ENCODE assay signal across 25 mouse cellular contexts in the genomic region with DNA sequence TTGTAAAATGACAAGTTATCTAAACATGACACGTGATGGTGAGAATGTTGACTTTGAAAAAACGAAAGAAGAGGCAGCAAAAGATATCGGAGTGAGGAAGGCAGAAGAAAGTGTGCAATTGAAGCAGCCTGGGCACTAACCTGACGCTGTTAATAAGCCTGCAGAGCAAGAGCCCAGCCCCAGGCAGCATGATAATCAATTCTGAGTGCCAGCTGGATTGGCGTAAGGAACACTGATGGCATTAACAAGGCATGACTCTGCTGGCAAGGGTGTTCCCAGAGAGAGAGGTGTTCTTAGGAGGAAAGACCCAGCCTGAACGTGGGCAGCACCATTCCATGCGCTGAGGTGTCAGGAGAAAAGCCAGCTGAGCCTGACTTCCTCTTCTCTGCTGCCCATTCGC.
A peak's percentile ranks its signal among the peaks of the same experiment; 100 is the strongest.
DNase-seq lines count a peak whose midpoint lies in the region; ATAC-seq lines count a peak whose summit lies in the region.
"Had no signal": no experiment of that assay in that cellular context is flagged by ENCODE, and none has a peak within 500 bp of the region (broad histone marks: within the 10 kb centered on the region; RNA-seq: fewer than 3 reads in every experiment).

No protein-coding gene starts in this region.

- H3K9ac ChIP-seq in midbrain, embryonic 16.5 days (ENCODE audit: low read depth, low read length), result no peak overlapping the region
- no peak overlapping the region for H3K9ac ChIP-seq in midbrain, embryonic 15.5 days
- H3K9ac ChIP-seq: embryonic facial prominence, embryonic 15.5 days; heart, embryonic 15.5 days; hindbrain, embryonic 15.5 days had no signal

- no peaks in the 10 kb centered on the region for H3K27me3 ChIP-seq in midbrain, embryonic 16.5 days (ENCODE audit: control insufficient read depth, insufficient read depth, low read depth, low read length)
- no peaks in the 10 kb centered on the region for H3K27me3 ChIP-seq in midbrain, embryonic 15.5 days (replicated peaks)
- H3K27me3 ChIP-seq: CH12.LX; embryonic facial prominence, embryonic 15.5 days; heart, embryonic 15.5 days; hindbrain, embryonic 15.5 days; Patski had no signal

- no peak overlapping the region for H3K27ac ChIP-seq in midbrain, embryonic 16.5 days (ENCODE audit: low read length)
- no peak overlapping the region for H3K27ac ChIP-seq in midbrain, embryonic 15.5 days
- H3K27ac ChIP-seq: embryonic facial prominence, embryonic 15.5 days; forebrain, embryonic 10.5 days; gastrocnemius, adult 2 months; heart, embryonic 15.5 days; hindbrain, embryonic 15.5 days had no signal

- peak; percentile 37 for DNase-seq in heart, adult 11 months
- no peak for DNase-seq in heart, postnatal 25 days (ENCODE audit: low spot score)
- DNase-seq in layer of hippocampus, postnatal 14 days (ENCODE audit: low spot score in 2 of 2), result peak; percentile 24 to 33
- no peak for DNase-seq in layer of hippocampus, postnatal 25 days (ENCODE audit: extremely low spot score in 1 of 2, low spot score in 1 of 2)
- no peak for DNase-seq in adipocyte (ENCODE audit: low spot score)
- DNase-seq: adrenal gland, adult 2 months; adrenal gland, postnatal 25 days; cerebellum, adult 11 months; cerebellum, adult 9-10 months; gastrocnemius, adult 2 months; gastrocnemius, postnatal 25 days; heart, postnatal 14 days had no signal

- H3K9me3 ChIP-seq in midbrain, embryonic 16.5 days (replicated peaks; ENCODE audit: control insufficient read depth, low read length, poor library complexity, severe bottlenecking), result no peaks in the 10 kb centered on the region
- no peaks in the 10 kb centered on the region for H3K9me3 ChIP-seq in midbrain, embryonic 15.5 days
- H3K9me3 ChIP-seq: embryonic facial prominence, embryonic 15.5 days; forebrain, embryonic 10.5 days; heart, embryonic 15.5 days; hindbrain, embryonic 15.5 days had no signal

- ATAC-seq in midbrain, embryonic 16.5 days, result 0 out of 2 replicates have a peak, but pooled peaks have one; percentile 45
- ATAC-seq in midbrain, embryonic 15.5 days (replicated peaks), result no peak; the same call in 1 of the 2 replicates
- ATAC-seq: activated CD4-positive, CD25-positive, alpha-beta regulatory T cell, adult 4 months; forebrain, embryonic 14.5 days; inflammation-experienced regulatory T-cells, adult 6 months; Patski had no signal

- no peak overlapping the region for H3K4me3 ChIP-seq in midbrain, embryonic 16.5 days (ENCODE audit: low read depth, low read length)
- H3K4me3 ChIP-seq in midbrain, embryonic 15.5 days, result no peak overlapping the region
- H3K4me3 ChIP-seq: embryonic facial prominence, embryonic 15.5 days; erythroblast, embryonic 14.5 days; forebrain, embryonic 10.5 days; gastrocnemius, adult 2 months; heart, embryonic 15.5 days; hindbrain, embryonic 15.5 days had no signal

- H3K36me3 ChIP-seq in midbrain, embryonic 16.5 days (ENCODE audit: control insufficient read depth, insufficient read depth, low read length), result no peaks in the 10 kb centered on the region
- H3K36me3 ChIP-seq in midbrain, embryonic 15.5 days (replicated peaks), result no peaks in the 10 kb centered on the region
- H3K36me3 ChIP-seq: embryonic facial prominence, embryonic 15.5 days; forebrain, embryonic 10.5 days; heart, embryonic 15.5 days; hindbrain, embryonic 15.5 days had no signal

- H3K4me1 ChIP-seq in midbrain, embryonic 16.5 days (ENCODE audit: control insufficient read depth, insufficient read depth, low read length), result peaks cover 8% of the 10 kb centered on the region
- peaks cover 9% of the 10 kb centered on the region; the same call in 1 of the 2 replicates for H3K4me1 ChIP-seq in midbrain, embryonic 15.5 days
- H3K4me1 ChIP-seq: embryonic facial prominence, embryonic 15.5 days; heart, embryonic 15.5 days had no signal

- no peak overlapping the region for H3K4me2 ChIP-seq in midbrain, embryonic 16.5 days (ENCODE audit: low read length)
- no peak overlapping the region for H3K4me2 ChIP-seq in midbrain, embryonic 15.5 days
- H3K4me2 ChIP-seq: embryonic facial prominence, embryonic 15.5 days; heart, embryonic 11.5 days; heart, embryonic 15.5 days; hindbrain, embryonic 15.5 days had no signal

- WGBS in midbrain, embryonic 16.5 days, result 63% methylated on average over 8 of the region's 8 CpGs
- WGBS in midbrain, embryonic 15.5 days, result 65% methylated on average over 8 of the region's 8 CpGs

- intact Hi-C loops in heart, postnatal 25 days (cut with DNase I), result no loop called here

Comparison
In these comparisons a context has a peak if more than half of its experiments do, and no peak if none do; other contexts are left out.
1. DNase-seq: peak in heart, adult 11 months (single experiment) and layer of hippocampus, postnatal 14 days (2 of 2); none in heart, postnatal 25 days (single experiment), layer of hippocampus, postnatal 25 days (0 of 2) and adipocyte (single experiment).